Mouse (Mus musculus): ENCODE measurements around the gene Gstt4. TPM values are rescaled to one million over a fixed set of nuclear protein-coding genes. Genes with fewer than 3 reads are reported as not detected.
"Not testable (repeated sequence)": the region's sequence is repeated elsewhere in the genome, so short reads cannot be mapped to it uniquely, and the experiment has no call there.

Gstt4 gene
- not detected in 2 replicates for polyA plus RNA-seq (2014; fragmentation: Nextera tagmentation; extraction: Ambion mirVana)

- no peaks in the 10 kb centered on the region for H3K27me3 ChIP-seq (ENCODE audit: control insufficient read depth, insufficient read depth, low read length)
- 93% methylated on average over 2 of the region's 2 CpGs for WGBS
- H3K36me3 ChIP-seq (ENCODE audit: control insufficient read depth, insufficient read depth, low read length) = no peaks in the 10 kb centered on the region
Observed at GRCm38 (mm10) chr10:75822443-75822842, at the start of gene Gstt4. TSS of gene Gstt4 (minus strand) at chr10:75822543.

GRCm38 (mm10) chr10:75861587-75861986 lies 39.2 kb upstream of the Gstt4 start:
- no peak overlapping the region for H3K4me2 ChIP-seq (ENCODE audit: low read length)
- no peak for ATAC-seq (ENCODE audit: insufficient number of reproducible peaks, insufficient read depth, low FRiP score, low read depth)
- WGBS = 87% methylated on average over 5 of the region's 5 CpGs
- H3K4me1 ChIP-seq (ENCODE audit: control insufficient read depth in 2 of 2, insufficient read depth in 2 of 2, low read length in 2 of 2) = peaks cover 23 to 24% of the 10 kb centered on the region in 2 experiments
- H3K27me3 ChIP-seq (ENCODE audit: control insufficient read depth, insufficient read depth, low read length) = no peaks in the 10 kb centered on the region
- no peak overlapping the region for H3K9ac ChIP-seq (ENCODE audit: low read length)
- H3K9me3 ChIP-seq (ENCODE audit: control insufficient read depth, low read length) = no peaks in the 10 kb centered on the region
- H3K4me3 ChIP-seq (ENCODE audit: control insufficient read depth in 1 of 2, insufficient read depth in 1 of 2, low read depth in 1 of 2, low read length in 2 of 2) = no peak overlapping the region
- H3K27ac ChIP-seq (replicated peaks in 1 of 2; ENCODE audit: control insufficient read depth in 1 of 2, insufficient read depth in 1 of 2, low read depth in 2 of 2, low read length in 2 of 2) = peak overlapping the region in 1 of 2 experiments; percentile 8; a peak in 1 of 4 replicates
- peaks cover 22% of the 10 kb centered on the region for H3K36me3 ChIP-seq (ENCODE audit: control insufficient read depth, insufficient read depth, low read length)

More at GRCm38 (mm10) chr10:75822443-75822842, at the start of gene Gstt4:
- ATAC-seq (ENCODE audit: insufficient number of reproducible peaks, insufficient read depth, low FRiP score, low read depth) = no peak
- 0 out of 2 replicates have a peak, but pooled peaks cover 2% of the 10 kb centered on the region for H3K9me3 ChIP-seq (ENCODE audit: control insufficient read depth, low read length)
- H3K9ac ChIP-seq (ENCODE audit: low read length) = no peak within 1 kb of the TSS
- H3K4me3 ChIP-seq (ENCODE audit: control insufficient read depth in 1 of 2, insufficient read depth in 1 of 2, low read depth in 1 of 2, low read length in 2 of 2) = no peak within 1 kb of the TSS
- no peak within 1 kb of the TSS for H3K27ac ChIP-seq (replicated peaks in 1 of 2; ENCODE audit: control insufficient read depth in 1 of 2, insufficient read depth in 1 of 2, low read depth in 2 of 2, low read length in 2 of 2)
- H3K4me1 ChIP-seq (ENCODE audit: control insufficient read depth in 2 of 2, insufficient read depth in 2 of 2, low read length in 2 of 2) = no peaks in the 10 kb centered on the region
- no peak within 1 kb of the TSS for H3K4me2 ChIP-seq (ENCODE audit: low read length)

- WGBS = 12% methylated on average over 7 of the region's 7 CpGs
- Histone ChIP-seq H3K36me3 (ENCODE audit: control insufficient read depth, insufficient read depth, low read length) (peaks cover 25% of the 10 kb centered on the region), H3K27ac (replicated peaks in 1 of 2; ENCODE audit: control insufficient read depth in 1 of 2, insufficient read depth in 1 of 2, low read depth in 2 of 2, low read length in 2 of 2) (peak overlapping the region; percentile 76 to 96), H3K4me2 (ENCODE audit: low read length) (peak overlapping the region; percentile 78), H3K9me3 (ENCODE audit: control insufficient read depth, low read length) (no peaks in the 10 kb centered on the region), H3K4me3 (ENCODE audit: control insufficient read depth in 1 of 2, insufficient read depth in 1 of 2, low read depth in 1 of 2, low read length in 2 of 2) (peak overlapping the region in 1 of 2 experiments; percentile 70; a peak in 1 of 4 replicates), H3K27me3 (ENCODE audit: control insufficient read depth, insufficient read depth, low read length) (no peaks in the 10 kb centered on the region), H3K4me1 (ENCODE audit: control insufficient read depth in 2 of 2, insufficient read depth in 2 of 2, low read length in 2 of 2) (peaks cover 23 to 24% of the 10 kb centered on the region in 2 experiments), H3K9ac (ENCODE audit: low read length) (peak overlapping the region; percentile 93)
- ATAC-seq (ENCODE audit: insufficient number of reproducible peaks, insufficient read depth, low FRiP score, low read depth) = 0 out of 2 replicates have a peak, but pooled peaks have one; percentile 19
Observed at GRCm38 (mm10) chr10:75860746-75861145, 38.4 kb upstream of the Gstt4 start.

GRCm38 (mm10) chr10:75859786-75860470 lies 37.6 kb upstream of the Gstt4 start, which contains the start of gene Mif:
TSS of gene Mif (minus strand) at chr10:75860240.
- Histone ChIP-seq H3K36me3 (ENCODE audit: control insufficient read depth, insufficient read depth, low read length) (peaks cover 25% of the 10 kb centered on the region), H3K4me1 (ENCODE audit: control insufficient read depth in 2 of 2, insufficient read depth in 2 of 2, low read length in 2 of 2) (peaks cover 23 to 24% of the 10 kb centered on the region in 2 experiments), H3K4me2 (ENCODE audit: low read length) (peak within 1 kb of the TSS; percentile 78), H3K27ac (replicated peaks in 1 of 2; ENCODE audit: control insufficient read depth in 1 of 2, insufficient read depth in 1 of 2, low read depth in 2 of 2, low read length in 2 of 2) (peak within 1 kb of the TSS; percentile 95 to 96), H3K9ac (ENCODE audit: low read length) (peak within 1 kb of the TSS; percentile 93), H3K4me3 (ENCODE audit: control insufficient read depth in 1 of 2, insufficient read depth in 1 of 2, low read depth in 1 of 2, low read length in 2 of 2) (peak within 1 kb of the TSS; percentile 70 to 91)
- peak; percentile 95 for ATAC-seq (ENCODE audit: insufficient number of reproducible peaks, insufficient read depth, low FRiP score, low read depth)
- H3K9me3 ChIP-seq (ENCODE audit: control insufficient read depth, low read length); H3K27me3 ChIP-seq (ENCODE audit: control insufficient read depth, insufficient read depth, low read length): not testable (repeated sequence)
- WGBS = under 1% methylated on average over 32 of the region's 46 CpGs

- H3K36me3 ChIP-seq (ENCODE audit: control insufficient read depth, insufficient read depth, low read length) = peaks cover 25% of the 10 kb centered on the region
- peak; percentile 56 for ATAC-seq (ENCODE audit: insufficient number of reproducible peaks, insufficient read depth, low FRiP score, low read depth)
Observed at GRCm38 (mm10) chr10:75859107-75859746, 36.9 kb upstream of the Gstt4 start.

GRCm38 (mm10) chr10:75857598-75857997 lies 35.3 kb upstream of the Gstt4 start:
- Histone ChIP-seq H3K4me2 (ENCODE audit: low read length) (no peak overlapping the region), H3K27me3 (ENCODE audit: control insufficient read depth, insufficient read depth, low read length) (no peaks in the 10 kb centered on the region)
- 88% methylated on average over 4 of the region's 4 CpGs for WGBS

More at GRCm38 (mm10) chr10:75859107-75859746, 36.9 kb upstream of the Gstt4 start:
- H3K27ac ChIP-seq (replicated peaks in 1 of 2; ENCODE audit: control insufficient read depth in 1 of 2, insufficient read depth in 1 of 2, low read depth in 2 of 2, low read length in 2 of 2) = peak overlapping the region; percentile 95 to 96
- no peaks in the 10 kb centered on the region for H3K27me3 ChIP-seq (ENCODE audit: control insufficient read depth, insufficient read depth, low read length)
- 3% methylated on average over 27 of the region's 27 CpGs for WGBS
- H3K9ac ChIP-seq (ENCODE audit: low read length) = peak overlapping the region; percentile 93
- peak overlapping the region; percentile 70 to 91 for H3K4me3 ChIP-seq (ENCODE audit: control insufficient read depth in 1 of 2, insufficient read depth in 1 of 2, low read depth in 1 of 2, low read length in 2 of 2)
- H3K4me1 ChIP-seq (ENCODE audit: control insufficient read depth in 2 of 2, insufficient read depth in 2 of 2, low read length in 2 of 2) = peaks cover 23 to 24% of the 10 kb centered on the region in 2 experiments
- no peaks in the 10 kb centered on the region for H3K9me3 ChIP-seq (ENCODE audit: control insufficient read depth, low read length)
- H3K4me2 ChIP-seq (ENCODE audit: low read length) = peak overlapping the region; percentile 78

GRCm38 (mm10) chr10:75856976-75857375 lies 34.6 kb upstream of the Gstt4 start:
- Histone ChIP-seq H3K36me3 (ENCODE audit: control insufficient read depth, insufficient read depth, low read length) (peaks cover 25% of the 10 kb centered on the region), H3K4me2 (ENCODE audit: low read length) (no peak overlapping the region), H3K27me3 (ENCODE audit: control insufficient read depth, insufficient read depth, low read length) (no peaks in the 10 kb centered on the region), H3K27ac (replicated peaks in 1 of 2; ENCODE audit: control insufficient read depth in 1 of 2, insufficient read depth in 1 of 2, low read depth in 2 of 2, low read length in 2 of 2) (no peak overlapping the region), H3K9ac (ENCODE audit: low read length) (no peak overlapping the region), H3K4me1 (ENCODE audit: control insufficient read depth in 2 of 2, insufficient read depth in 2 of 2, low read length in 2 of 2) (peaks cover 23 to 24% of the 10 kb centered on the region in 2 experiments), H3K4me3 (ENCODE audit: control insufficient read depth in 1 of 2, insufficient read depth in 1 of 2, low read depth in 1 of 2, low read length in 2 of 2) (no peak overlapping the region), H3K9me3 (ENCODE audit: control insufficient read depth, low read length) (no peaks in the 10 kb centered on the region)
- 74% methylated on average over 3 of the region's 3 CpGs for WGBS
- ATAC-seq (ENCODE audit: insufficient number of reproducible peaks, insufficient read depth, low FRiP score, low read depth) = no peak

More at GRCm38 (mm10) chr10:75857598-75857997, 35.3 kb upstream of the Gstt4 start:
- Histone ChIP-seq H3K4me3 (ENCODE audit: control insufficient read depth in 1 of 2, insufficient read depth in 1 of 2, low read depth in 1 of 2, low read length in 2 of 2) (no peak overlapping the region), H3K9me3 (ENCODE audit: control insufficient read depth, low read length) (no peaks in the 10 kb centered on the region), H3K4me1 (ENCODE audit: control insufficient read depth in 2 of 2, insufficient read depth in 2 of 2, low read length in 2 of 2) (peaks cover 23 to 24% of the 10 kb centered on the region in 2 experiments), H3K9ac (ENCODE audit: low read length) (peak overlapping the region; percentile 21; the same call in 1 of the 2 replicates), H3K36me3 (ENCODE audit: control insufficient read depth, insufficient read depth, low read length) (peaks cover 25% of the 10 kb centered on the region), H3K27ac (replicated peaks in 1 of 2; ENCODE audit: control insufficient read depth in 1 of 2, insufficient read depth in 1 of 2, low read depth in 2 of 2, low read length in 2 of 2) (no peak overlapping the region)
- ATAC-seq (ENCODE audit: insufficient number of reproducible peaks, insufficient read depth, low FRiP score, low read depth) = no peak

Data from heart, embryonic 14.5 days (tissue).